Mouse (Mus musculus) adrenal gland, adult 8-10 months (tissue): ENCODE data around the gene Cypt15. TPM values are rescaled to one million over a fixed set of nuclear protein-coding genes. Genes with fewer than 3 reads are reported as not detected.
"Not testable (repeated sequence)": the region's sequence is repeated elsewhere in the genome, so short reads cannot be mapped to it uniquely, and the experiment has no call there.

Experiments
- DNase-seq: peaks from one replicate; pipeline ENCODE4 v3.0.0; 2022
- total RNA-seq, 4 experiments: library from RNA; stranded (reverse); gene quantifications; 2 replicates each; pipeline ENCODE4 v1.2.4; 2022

Cypt15 gene
- not detected for total RNA-seq

DNA sequence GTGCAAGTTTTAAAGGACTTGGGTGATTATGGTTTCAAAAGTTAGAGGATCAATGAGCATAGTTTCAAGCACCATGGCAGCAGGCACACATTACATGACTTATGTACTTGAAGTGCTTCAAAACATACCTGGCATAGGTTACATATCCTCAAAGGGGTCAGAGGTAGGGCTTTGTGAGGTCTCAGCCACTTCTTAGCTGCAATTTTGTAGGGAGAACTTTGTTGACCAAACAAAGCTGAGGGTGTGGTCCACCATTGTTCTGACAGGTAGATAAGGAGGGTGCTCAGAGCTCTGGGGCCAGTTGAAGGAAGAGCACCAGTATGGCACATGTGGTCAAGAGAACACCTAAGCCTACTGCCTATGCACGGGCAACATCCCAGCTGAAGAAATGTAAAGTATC is at the start of gene Cypt15:
Cypt15 (plus strand) TSS at position 301 of the 400 bp plus-strand sequence.
- DNase-seq = not testable (repeated sequence)

DNA sequence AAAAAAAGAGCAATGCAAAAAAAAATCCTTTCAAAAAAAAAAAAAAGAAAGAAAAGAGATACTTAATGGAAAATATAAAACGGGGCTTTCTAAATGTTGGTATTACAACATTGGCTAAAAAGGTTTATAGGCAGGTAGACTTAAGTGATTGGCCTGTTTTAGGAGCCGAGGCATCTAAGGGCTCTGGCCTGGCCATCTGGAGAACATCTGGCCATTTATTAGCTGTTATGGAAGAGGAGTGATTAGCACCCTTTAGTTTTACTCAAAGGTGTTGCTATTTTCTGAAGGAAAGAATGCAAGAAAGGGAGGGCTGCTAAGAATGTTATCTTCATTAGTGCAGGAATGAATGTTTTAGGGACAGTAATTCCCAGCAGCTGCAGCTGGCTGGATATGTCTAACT is 24.9 kb downstream of the Cypt15 start:
- no peak for DNase-seq

DNA sequence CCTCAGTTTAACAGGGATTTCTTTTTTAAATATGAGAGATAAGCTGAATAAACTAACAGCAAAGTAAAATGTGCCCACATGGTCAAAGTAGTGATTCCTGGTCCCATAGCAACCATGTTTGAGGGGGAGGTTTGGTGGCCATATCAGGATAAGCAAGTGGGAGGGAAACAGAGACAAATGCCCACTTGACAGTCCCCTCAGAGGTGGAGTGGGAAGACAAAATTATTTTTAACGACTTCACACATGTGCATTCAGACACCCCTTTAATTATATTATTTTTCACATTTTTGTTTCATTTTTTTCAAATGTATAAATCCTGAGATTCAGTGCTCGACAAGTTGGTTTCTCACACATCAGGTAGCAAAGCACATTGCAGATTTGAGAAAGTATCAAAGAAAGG is 32.8 kb downstream of the Cypt15 start:
- no peak for DNase-seq

DNA sequence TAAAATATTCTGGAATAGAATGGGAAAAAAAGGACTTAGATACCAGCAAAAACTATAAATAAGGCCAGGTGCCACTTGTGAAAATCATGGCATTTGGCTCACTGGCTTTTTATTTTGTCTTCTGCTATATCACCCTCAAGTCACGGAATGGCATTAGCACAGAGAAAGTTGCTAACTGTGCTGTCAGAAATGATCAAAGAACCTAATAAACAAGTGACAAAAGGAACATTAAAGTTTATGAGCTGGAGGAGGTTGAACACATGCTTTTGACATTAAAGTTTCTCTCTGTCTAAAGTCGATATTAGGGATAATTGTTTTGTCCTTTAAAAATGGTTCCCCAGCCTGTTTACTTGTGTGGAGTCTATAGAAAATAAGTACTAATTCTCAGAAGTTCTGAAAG is 37.7 kb downstream of the Cypt15 start:
- DNase-seq = no peak
